Mouse (Mus musculus) liver, embryonic 15.5 days (tissue): ENCODE measurements around the gene Spef1. TPM values are rescaled to one million over a fixed set of nuclear protein-coding genes. Genes with fewer than 3 reads are reported as not detected.

Experiments used
- ATAC-seq: fragments of 200-750 bp; cut with Nextera tagmentation; 2 replicates; pipeline ENCODE4 v1.8.0; 2017; ENCODE audit warnings: moderate number of reproducible peaks, mild to moderate bottlenecking, moderate library complexity; ENCODE audit not compliant: insufficient read depth
- H3K27ac ChIP-seq: fragments of 300-500 bp; sonication (generic); replicated peaks from 2 replicates; pipeline ENCODE4 v1.5.1; 2015; ENCODE audit warnings: mild to moderate bottlenecking, inconsistent platforms
- H3K27me3 ChIP-seq: fragments of 300-500 bp; sonication (generic); 2 replicates; pipeline ENCODE4 v1.6.1; 2015; ENCODE audit warnings: mild to moderate bottlenecking, inconsistent platforms
- H3K36me3 ChIP-seq: fragments of 300-500 bp; sonication (generic); replicated peaks from 2 replicates; pipeline ENCODE4 v1.6.1; 2015; ENCODE audit warnings: moderate library complexity, mild to moderate bottlenecking, inconsistent platforms
- H3K4me1 ChIP-seq: fragments of 300-500 bp; sonication (generic); replicated peaks from 2 replicates; pipeline ENCODE4 v1.6.1; 2015; ENCODE audit warnings: inconsistent platforms
- H3K4me2 ChIP-seq: fragments of 300-500 bp; sonication (generic); 2 replicates; pipeline ENCODE4 v1.6.1; 2015; ENCODE audit warnings: moderate library complexity, mild to moderate bottlenecking, inconsistent platforms
- H3K4me3 ChIP-seq: fragments of 300-500 bp; sonication (generic); replicated peaks from 2 replicates; pipeline ENCODE4 v1.5.1; 2015; ENCODE audit warnings: mild to moderate bottlenecking, inconsistent platforms
- H3K9ac ChIP-seq: fragments of 300-500 bp; sonication (generic); 2 replicates; pipeline ENCODE4 v1.6.1; 2015; ENCODE audit warnings: moderate library complexity, mild to moderate bottlenecking, inconsistent platforms
- H3K9me3 ChIP-seq: fragments of 300-500 bp; sonication (generic); replicated peaks from 2 replicates; pipeline ENCODE4 v1.6.1; 2016; ENCODE audit warnings: inconsistent platforms
- WGBS: fragments of 180-500 bp; shearing (Covaris S2); methylation state at CpG from one replicate; pipeline ENCODE4 v1.1.7; 2015; ENCODE audit warnings: mixed read lengths; ENCODE audit not compliant: insufficient replicate concordance; 5-methylcytosine and 5-hydroxymethylcytosine counted together
- polyA plus RNA-seq: library from polyadenylated mRNA; unstranded; fragments of >200 nt; fragmentation: Nextera tagmentation; extraction: Ambion mirVana; gene quantifications from 2 replicates; pipeline ENCODE4 v1.2.1, GENCODE M21; 2015

Spef1 gene
- polyA plus RNA-seq, 1 experiment from 2014 or later = 1.6 TPM

DNA sequence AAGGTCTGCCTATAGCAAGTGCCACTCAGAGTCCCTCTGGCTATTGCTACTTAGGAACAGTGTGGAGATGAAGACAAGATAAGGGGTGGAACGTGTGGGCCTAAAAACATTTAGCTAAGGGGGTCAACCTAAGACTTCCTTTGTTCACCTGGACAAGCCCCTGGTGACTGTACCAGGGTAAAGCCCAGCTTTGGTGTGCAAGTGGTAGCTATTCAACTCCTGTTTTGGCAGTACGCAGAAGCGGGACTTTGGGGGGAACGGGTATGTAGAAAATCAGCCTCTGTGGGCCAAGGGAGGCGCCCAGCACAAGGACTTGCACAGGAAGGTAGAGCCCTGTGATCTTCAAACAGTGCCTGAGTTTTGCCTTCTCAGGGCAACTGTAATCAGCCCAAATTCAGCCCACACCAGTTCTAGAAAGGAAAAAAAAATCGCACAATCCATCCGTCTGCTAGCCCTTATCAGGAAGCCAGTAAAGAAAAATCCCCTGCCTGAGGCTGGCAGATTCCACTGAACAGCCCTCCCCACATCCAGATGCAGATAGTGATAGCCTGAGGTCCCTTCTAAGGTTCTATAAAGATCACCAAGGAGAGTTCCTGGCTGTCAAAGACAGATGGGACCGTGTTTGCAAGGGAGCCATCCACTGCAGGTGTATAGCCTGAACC, 18.6 kb upstream of the Spef1 start:
- peak overlapping the region; percentile 7; the same call in 1 of the 2 replicates for H3K4me3 ChIP-seq
- H3K27me3 ChIP-seq = no peaks in the 10 kb centered on the region
- peak overlapping the region; percentile 49 for H3K9ac ChIP-seq
- H3K9me3 ChIP-seq = no peaks in the 10 kb centered on the region
- ATAC-seq = peak; percentile 71
- H3K4me2 ChIP-seq = peak overlapping the region; percentile 54
- H3K27ac ChIP-seq = peak overlapping the region; percentile 98
- H3K36me3 ChIP-seq = peaks cover 26% of the 10 kb centered on the region
- H3K4me1 ChIP-seq = peaks cover 84% of the 10 kb centered on the region
- 19% methylated on average over 8 of the region's 8 CpGs for WGBS

DNA sequence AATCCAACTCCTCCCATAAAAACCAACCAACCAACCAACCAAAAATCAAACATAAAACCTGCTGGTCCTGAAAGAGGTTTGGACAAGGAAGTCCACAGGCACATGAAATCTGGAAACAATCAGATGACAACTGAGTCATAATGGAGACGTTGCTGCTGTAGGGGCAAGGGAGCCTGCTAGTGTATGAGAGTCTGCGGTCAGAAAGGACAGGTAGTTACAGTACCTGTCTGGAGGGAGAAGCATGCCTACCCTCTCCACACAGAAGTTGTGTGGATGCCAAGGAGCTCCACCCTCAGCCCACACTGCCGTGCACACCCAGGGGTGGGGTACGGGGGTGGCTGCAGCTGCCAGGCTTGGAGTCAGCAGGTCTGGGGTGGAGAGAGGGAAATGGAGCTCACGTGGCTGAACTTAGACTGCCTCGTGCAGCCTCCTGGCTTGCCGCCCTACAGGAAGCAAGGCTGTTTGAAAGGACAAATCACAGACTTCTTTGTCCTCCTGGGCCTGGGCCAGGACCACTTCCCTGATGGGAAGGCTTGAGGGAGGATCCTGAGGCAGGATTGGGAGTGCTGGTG, 17.4 kb upstream of the Spef1 start:
- H3K36me3 ChIP-seq = peaks cover 36% of the 10 kb centered on the region
- peak overlapping the region; percentile 49 for H3K9ac ChIP-seq
- ATAC-seq = peak; percentile 41
- peak overlapping the region; percentile 54 for H3K4me2 ChIP-seq
- peak overlapping the region; percentile 98 for H3K27ac ChIP-seq
- no peaks in the 10 kb centered on the region for H3K9me3 ChIP-seq
- 28% methylated on average over 7 of the region's 7 CpGs for WGBS
- no peaks in the 10 kb centered on the region for H3K27me3 ChIP-seq
- H3K4me1 ChIP-seq = peaks cover 79% of the 10 kb centered on the region
- no peak overlapping the region for H3K4me3 ChIP-seq

DNA sequence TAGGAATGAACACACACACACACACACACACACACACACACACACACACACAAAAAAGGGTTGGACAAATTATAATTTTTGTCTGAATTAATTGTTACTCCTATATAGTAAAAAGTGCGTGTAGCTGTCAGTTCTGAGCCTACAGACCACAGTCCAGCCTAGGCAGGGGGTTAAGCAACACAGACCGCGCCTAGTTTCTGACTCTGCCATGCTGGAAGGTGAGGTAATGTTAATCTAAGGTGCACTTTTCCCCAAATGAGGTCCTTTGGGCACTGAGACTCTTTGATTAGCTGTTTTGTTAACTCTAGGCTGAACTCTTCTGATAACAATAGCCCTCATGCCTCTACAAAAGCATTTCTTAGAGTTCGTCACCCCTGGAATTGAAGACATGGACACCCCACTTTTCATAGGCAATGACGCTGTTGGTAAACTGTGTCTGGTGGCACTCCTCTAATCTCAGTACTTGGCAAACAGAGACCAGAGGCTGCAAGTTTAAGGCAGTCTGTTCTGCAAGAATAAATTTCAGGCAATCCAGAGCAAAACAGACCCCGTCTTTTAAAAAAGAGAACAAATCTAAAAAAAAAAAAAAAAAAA, 16.8 kb upstream of the Spef1 start:
- H3K27ac ChIP-seq = peak overlapping the region; percentile 98
- H3K9me3 ChIP-seq = no peaks in the 10 kb centered on the region
- ATAC-seq = no peak
- H3K4me3 ChIP-seq = no peak overlapping the region
- peak overlapping the region; percentile 54; the same call in 1 of the 2 replicates for H3K4me2 ChIP-seq
- peaks cover 73% of the 10 kb centered on the region for H3K4me1 ChIP-seq
- peaks cover 42% of the 10 kb centered on the region for H3K36me3 ChIP-seq
- no peaks in the 10 kb centered on the region for H3K27me3 ChIP-seq
- WGBS = 67% methylated on average over 6 of the region's 6 CpGs
- 0 out of 2 replicates have a peak overlapping the region, but pooled peaks have one; percentile 6 for H3K9ac ChIP-seq

DNA sequence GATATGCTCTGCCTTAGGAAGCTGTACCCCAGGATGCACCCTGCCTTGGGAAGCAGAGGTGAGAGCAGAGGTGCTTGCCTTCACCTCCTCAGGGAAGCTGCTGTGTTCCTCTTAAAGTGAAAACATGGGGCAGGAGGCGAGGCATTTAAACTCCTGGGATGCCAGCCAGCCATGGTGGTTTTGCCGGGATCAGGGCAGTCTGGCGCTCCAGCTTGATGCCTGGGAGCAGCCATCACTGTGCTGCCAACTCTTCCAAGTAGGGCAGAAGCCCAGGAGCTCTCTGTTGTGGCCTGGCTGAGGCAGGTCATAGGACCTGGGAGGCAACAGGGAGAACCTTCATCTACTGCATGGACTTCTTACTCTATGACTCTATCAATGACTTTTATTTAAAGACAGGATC, 14.2 kb upstream of the Spef1 start:
- Histone ChIP-seq H3K4me2 (no peak overlapping the region), H3K9me3 (no peaks in the 10 kb centered on the region), H3K36me3 (peaks cover 69% of the 10 kb centered on the region), H3K4me3 (no peak overlapping the region), H3K9ac (no peak overlapping the region), H3K27ac (no peak overlapping the region), H3K27me3 (no peaks in the 10 kb centered on the region), H3K4me1 (peaks cover 58% of the 10 kb centered on the region)
- no peak for ATAC-seq
- WGBS = 91% methylated on average over 3 of the region's 3 CpGs

DNA sequence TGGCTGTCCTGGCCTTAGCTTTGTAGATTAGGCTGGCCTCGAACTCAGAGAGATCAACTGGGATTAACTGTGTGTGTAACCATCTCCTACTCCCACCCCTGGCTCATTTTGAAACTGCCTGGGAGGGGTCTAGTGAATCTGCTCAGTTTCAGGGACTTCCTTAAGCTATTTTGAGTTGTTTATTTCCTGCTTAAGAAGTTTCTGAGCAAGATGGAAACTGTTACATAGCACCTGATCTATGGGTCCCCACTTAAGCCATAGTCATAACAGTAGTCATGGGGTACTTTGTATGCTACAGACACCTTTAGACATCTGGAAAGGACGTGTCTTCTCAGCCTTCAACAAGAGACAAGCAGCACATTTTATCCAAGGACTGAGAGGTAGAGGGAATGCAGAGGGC, 13.6 kb upstream of the Spef1 start:
- Histone ChIP-seq H3K9me3 (no peaks in the 10 kb centered on the region), H3K27me3 (no peaks in the 10 kb centered on the region), H3K4me1 (peaks cover 52% of the 10 kb centered on the region), H3K27ac (0 out of 2 replicates have a peak overlapping the region, but pooled peaks have one; percentile 1), H3K4me3 (no peak overlapping the region), H3K36me3 (peaks cover 74% of the 10 kb centered on the region), H3K9ac (no peak overlapping the region), H3K4me2 (no peak overlapping the region)
- 79% methylated on average over 2 of the region's 2 CpGs for WGBS
- no peak for ATAC-seq

DNA sequence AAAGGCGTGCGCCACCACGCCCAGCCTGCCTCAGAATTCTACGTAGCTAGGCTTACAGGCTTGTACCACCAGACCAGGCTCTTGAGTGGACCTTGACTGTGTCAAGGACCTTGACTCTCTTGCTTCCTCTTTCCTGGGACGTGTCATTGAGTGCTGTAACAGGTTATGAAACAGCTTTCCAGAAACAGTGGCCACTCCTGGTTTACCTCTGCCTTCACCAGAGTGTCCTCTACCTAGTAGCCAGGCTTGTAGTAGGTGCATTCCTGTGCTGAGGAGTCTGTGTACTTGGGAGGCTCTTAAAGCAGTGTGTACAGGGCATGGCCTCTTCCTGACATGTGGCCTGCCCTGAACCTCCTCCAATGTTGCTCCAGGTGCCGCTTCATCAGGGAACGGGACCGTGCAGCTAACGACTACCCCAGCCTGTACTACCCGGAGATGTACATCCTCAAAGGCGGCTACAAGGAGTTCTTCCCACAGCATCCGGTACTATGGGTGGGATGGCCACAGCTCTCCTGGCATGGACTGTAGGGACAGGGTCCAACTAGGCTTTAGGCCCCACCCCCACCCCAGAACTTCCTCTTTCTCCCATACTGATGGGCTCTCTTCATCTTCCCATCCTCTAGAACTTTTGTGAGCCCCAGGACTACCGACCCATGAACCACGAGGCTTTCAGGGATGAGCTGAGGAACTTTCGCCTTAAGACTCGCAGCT, 9.7 kb upstream of the Spef1 start:
- H3K27ac ChIP-seq = peak overlapping the region; percentile 33; the same call in 1 of the 2 replicates
- H3K4me2 ChIP-seq = no peak overlapping the region
- WGBS = 79% methylated on average over 16 of the region's 16 CpGs
- no peak for ATAC-seq
- no peak overlapping the region for H3K9ac ChIP-seq
- H3K4me3 ChIP-seq = no peak overlapping the region
- peaks cover 99% of the 10 kb centered on the region for H3K36me3 ChIP-seq
- H3K9me3 ChIP-seq = no peaks in the 10 kb centered on the region
- no peaks in the 10 kb centered on the region for H3K27me3 ChIP-seq
- H3K4me1 ChIP-seq = peaks cover 43% of the 10 kb centered on the region

DNA sequence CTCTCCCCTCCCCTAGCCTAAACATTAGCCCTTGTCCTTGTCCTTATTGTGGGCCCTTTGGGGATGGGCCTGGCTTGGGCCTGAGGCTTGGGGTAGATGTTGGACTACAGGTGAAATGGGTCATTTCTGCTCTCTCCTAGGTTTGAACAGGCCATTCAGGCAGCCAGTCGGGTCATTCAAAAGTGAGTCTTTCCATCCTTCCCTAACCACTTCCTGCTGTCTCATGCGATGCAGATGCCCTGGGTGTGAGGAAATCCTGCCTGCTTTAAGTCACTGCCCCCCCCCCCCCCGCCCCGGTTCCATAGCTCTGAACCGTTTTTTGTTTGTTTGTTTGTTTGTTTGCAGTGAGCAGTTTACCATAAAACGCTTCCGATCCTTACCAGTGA, 3.9 kb upstream of the Spef1 start:
- H3K4me1 ChIP-seq = peaks cover 77% of the 10 kb centered on the region
- peak overlapping the region; percentile 90 for H3K4me3 ChIP-seq
- peak overlapping the region; percentile 96 for H3K4me2 ChIP-seq
- peak overlapping the region; percentile 97 for H3K27ac ChIP-seq
- H3K36me3 ChIP-seq = peaks cover 83% of the 10 kb centered on the region
- no peak for ATAC-seq
- H3K9ac ChIP-seq = peak overlapping the region; percentile 95; the same call in 1 of the 2 replicates
- 71% methylated on average over 7 of the region's 7 CpGs for WGBS
- no peaks in the 10 kb centered on the region for H3K27me3 ChIP-seq
- no peaks in the 10 kb centered on the region for H3K9me3 ChIP-seq

DNA sequence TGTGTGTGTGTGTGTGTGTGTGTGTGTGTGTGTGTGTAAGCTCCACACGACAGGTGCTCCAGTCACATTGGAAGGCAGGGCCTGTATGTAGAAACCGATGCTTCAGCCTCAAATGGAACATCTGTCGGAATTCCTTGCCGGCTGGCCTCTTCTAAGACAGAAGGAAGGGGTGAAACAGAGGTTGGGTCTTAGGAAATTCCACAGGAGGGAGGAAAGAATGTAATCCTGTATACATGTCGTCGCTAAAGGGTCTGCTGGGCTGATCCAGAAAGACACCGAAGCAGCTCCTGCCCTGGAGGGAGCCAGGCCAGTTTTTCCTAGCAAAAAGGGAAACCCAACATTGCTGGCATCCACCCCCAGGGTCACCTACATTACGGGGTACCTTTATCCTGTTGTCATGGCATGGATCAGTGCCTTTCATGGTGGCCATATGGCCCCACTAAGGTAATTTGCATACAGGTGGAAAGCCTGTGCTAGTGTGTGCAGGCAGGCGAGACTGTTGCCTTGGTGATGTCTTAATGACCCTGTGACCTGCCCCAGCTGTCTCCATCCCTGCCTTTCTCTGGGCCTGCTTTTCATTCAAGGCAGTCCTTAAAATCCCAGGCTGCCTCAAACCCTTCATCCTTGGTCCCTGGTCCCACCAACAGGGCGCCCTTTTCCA, 3.4 kb upstream of the Spef1 start:
- Histone ChIP-seq H3K36me3 (peaks cover 78% of the 10 kb centered on the region), H3K27me3 (no peaks in the 10 kb centered on the region), H3K4me3 (peak overlapping the region; percentile 90), H3K4me1 (peaks cover 82% of the 10 kb centered on the region), H3K9ac (peak overlapping the region; percentile 95), H3K27ac (peak overlapping the region; percentile 97), H3K9me3 (no peaks in the 10 kb centered on the region), H3K4me2 (peak overlapping the region; percentile 96)
- WGBS = 77% methylated on average over 10 of the region's 10 CpGs
- no peak for ATAC-seq

DNA sequence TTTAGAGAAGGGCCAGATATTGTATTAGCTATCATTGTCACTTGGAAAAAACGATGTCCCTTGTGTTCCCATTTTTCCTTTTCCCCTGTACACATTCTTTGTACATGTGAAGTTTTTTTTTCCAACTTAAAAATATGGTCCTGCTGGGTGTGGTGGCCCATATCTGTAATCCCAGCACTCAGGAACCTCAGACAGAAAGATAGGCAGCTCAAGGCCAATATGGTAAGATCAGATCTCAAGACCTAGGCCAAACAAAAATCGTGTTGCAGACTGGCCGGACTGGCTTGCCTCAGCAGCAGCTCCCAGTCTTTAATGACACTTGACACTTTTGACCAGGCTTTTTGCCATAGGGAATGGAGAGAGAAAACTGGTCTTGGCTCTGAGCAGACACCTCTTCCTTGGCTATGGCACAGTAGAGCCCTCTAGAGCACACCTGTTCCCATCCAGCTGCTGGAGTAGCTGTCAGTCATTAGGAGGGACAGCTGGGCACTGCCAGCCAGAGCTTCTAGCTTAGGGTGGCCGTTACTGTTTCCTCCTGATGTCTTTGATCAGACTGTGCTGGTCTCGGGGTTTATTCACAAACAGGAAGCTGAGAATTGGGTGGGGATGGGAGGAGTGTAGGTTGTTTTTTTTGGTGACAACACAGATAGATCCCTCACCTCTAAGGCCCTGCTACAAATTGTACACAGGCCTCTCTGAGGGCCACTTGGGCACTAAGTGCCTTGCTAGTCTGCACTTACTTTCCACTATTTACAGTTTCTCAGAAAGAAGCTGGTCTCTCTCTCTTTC, 2.6 kb upstream of the Spef1 start:
- H3K4me3 ChIP-seq = peak overlapping the region; percentile 90
- no peaks in the 10 kb centered on the region for H3K27me3 ChIP-seq
- peak overlapping the region; percentile 97 for H3K27ac ChIP-seq
- H3K36me3 ChIP-seq = peaks cover 70% of the 10 kb centered on the region
- H3K4me2 ChIP-seq = peak overlapping the region; percentile 96
- 19% methylated on average over 5 of the region's 5 CpGs for WGBS
- no peaks in the 10 kb centered on the region for H3K9me3 ChIP-seq
- peaks cover 81% of the 10 kb centered on the region for H3K4me1 ChIP-seq
- peak; percentile 56 for ATAC-seq
- H3K9ac ChIP-seq = peak overlapping the region; percentile 95

DNA sequence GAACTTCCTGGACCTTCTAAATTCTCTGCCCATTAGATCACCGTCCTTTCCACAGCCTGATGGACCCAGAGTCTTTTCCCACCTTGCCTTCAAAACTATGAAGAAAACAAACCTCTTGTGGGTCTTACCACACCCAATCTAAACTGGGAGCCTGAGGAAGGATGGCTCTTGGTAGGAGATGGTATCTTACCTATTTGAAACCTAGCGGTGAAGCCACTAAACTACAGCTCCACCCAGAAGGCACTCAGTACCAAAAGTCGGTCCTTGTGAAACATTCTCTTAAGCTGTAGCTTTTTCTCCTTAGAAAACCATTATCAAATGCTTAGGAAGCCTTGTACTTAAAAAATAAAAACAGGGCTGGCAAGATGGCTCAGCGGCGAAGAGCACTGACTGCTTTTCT, 1.2 kb upstream of the Spef1 start:
- Histone ChIP-seq H3K4me1 (peaks cover 68% of the 10 kb centered on the region), H3K4me3 (peak overlapping the region; percentile 90)

More for the DNA sequence above, 1.2 kb upstream of the Spef1 start:
- 61% methylated on average over 5 of the region's 5 CpGs for WGBS
- no peaks in the 10 kb centered on the region for H3K27me3 ChIP-seq
- no peak for ATAC-seq
- H3K36me3 ChIP-seq = peaks cover 56% of the 10 kb centered on the region
- peak overlapping the region; percentile 95 for H3K9ac ChIP-seq
- peak overlapping the region; percentile 96 for H3K4me2 ChIP-seq
- no peaks in the 10 kb centered on the region for H3K9me3 ChIP-seq
- H3K27ac ChIP-seq = peak overlapping the region; percentile 97
